Mouse (Mus musculus) forebrain, embryonic 16.5 days (tissue): Measurements from ENCODE around the gene Tcf12. TPM values are rescaled to one million over a fixed set of nuclear protein-coding genes. Genes with fewer than 3 reads are reported as not detected.
A peak's percentile ranks its signal among the peaks of the same experiment; 100 is the strongest.

Experiments used
- ATAC-seq: fragments of 200-750 bp; cut with Nextera tagmentation; 2 replicates; pipeline ENCODE4 v1.8.0; 2017; ENCODE audit warnings: mild to moderate bottlenecking, moderate library complexity
- H3K27ac ChIP-seq: fragments of 300-500 bp; sonication (generic); 2 replicates; pipeline ENCODE4 v1.5.1; 2014; ENCODE audit warnings: low read length, control low read depth
- H3K27me3 ChIP-seq: fragments of 300-500 bp; sonication (generic); replicated peaks from 2 replicates; pipeline ENCODE4 v1.6.1; 2014; ENCODE audit warnings: low read length; ENCODE audit not compliant: control insufficient read depth, insufficient read depth
- H3K36me3 ChIP-seq: fragments of 300-500 bp; sonication (generic); 2 replicates; pipeline ENCODE4 v1.6.1; 2014; ENCODE audit not compliant: control insufficient read depth, insufficient read depth
- H3K4me1 ChIP-seq: fragments of 300-500 bp; sonication (generic); replicated peaks from 2 replicates; pipeline ENCODE4 v1.6.1; 2014; ENCODE audit warnings: low read length; ENCODE audit not compliant: control insufficient read depth, insufficient read depth
- H3K4me2 ChIP-seq: fragments of 300-500 bp; sonication (generic); 2 replicates; pipeline ENCODE4 v1.6.1; 2014; ENCODE audit warnings: mild to moderate bottlenecking, low read length, control low read depth
- H3K4me3 ChIP-seq: fragments of 300-500 bp; sonication (generic); replicated peaks from 2 replicates; pipeline ENCODE4 v1.5.1; 2014; ENCODE audit warnings: mild to moderate bottlenecking, low read length, control low read depth
- H3K9ac ChIP-seq: fragments of 300-500 bp; sonication (generic); replicated peaks from 2 replicates; pipeline ENCODE4 v1.6.1; 2014; ENCODE audit warnings: low read depth, low read length, control low read depth
- H3K9me3 ChIP-seq: fragments of 300-500 bp; sonication (generic); 2 replicates; pipeline ENCODE4 v1.6.1; 2016; ENCODE audit warnings: low read length; ENCODE audit not compliant: control insufficient read depth
- WGBS: fragments of 180-500 bp; shearing (Covaris S2); extraction: QIAGEN DNeasy Blood & Tissue Kit; methylation state at CpG from one replicate; pipeline ENCODE4 v1.1.7; 2014; 5-methylcytosine and 5-hydroxymethylcytosine counted together
- polyA plus RNA-seq: library from polyadenylated mRNA; unstranded; fragments of >200 nt; fragmentation: Nextera tagmentation; extraction: Ambion mirVana; gene quantifications from 2 replicates; pipeline ENCODE4 v1.2.1, GENCODE M21; 2015

Gene Tcf12
- polyA plus RNA-seq, 1 experiment from 2014 or later: 52.0 TPM

DNA sequence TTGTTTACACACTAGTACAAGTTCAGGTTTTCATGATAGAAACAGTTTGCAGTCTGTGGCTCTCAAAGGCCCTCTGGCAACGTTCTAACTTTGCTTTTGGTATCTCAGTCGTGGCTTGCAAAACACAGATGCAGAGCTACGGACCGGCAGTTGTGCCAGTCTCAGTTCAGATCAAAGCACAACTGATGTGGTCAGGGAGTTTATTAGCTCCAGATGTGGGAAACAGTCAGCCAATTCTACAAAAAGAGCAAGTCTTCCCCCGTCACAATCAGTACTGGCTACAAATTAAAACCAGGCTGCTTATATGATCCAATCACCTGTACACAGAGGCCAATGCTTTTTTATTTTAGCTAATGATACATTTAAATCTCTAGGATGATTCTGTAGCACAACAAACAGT lies 223.2 kb downstream of the Tcf12 start:
- Histone ChIP-seq H3K9me3 (no peaks in the 10 kb centered on the region), H3K9ac (no peak overlapping the region), H3K27ac (no peak overlapping the region), H3K36me3 (peaks cover 2% of the 10 kb centered on the region; the same call in 1 of the 2 replicates), H3K4me1 (no peaks in the 10 kb centered on the region), H3K4me3 (no peak overlapping the region), H3K27me3 (no peaks in the 10 kb centered on the region), H3K4me2 (no peak overlapping the region)
- 41% methylated on average over 5 of the region's 5 CpGs for WGBS
- ATAC-seq: no peak

DNA sequence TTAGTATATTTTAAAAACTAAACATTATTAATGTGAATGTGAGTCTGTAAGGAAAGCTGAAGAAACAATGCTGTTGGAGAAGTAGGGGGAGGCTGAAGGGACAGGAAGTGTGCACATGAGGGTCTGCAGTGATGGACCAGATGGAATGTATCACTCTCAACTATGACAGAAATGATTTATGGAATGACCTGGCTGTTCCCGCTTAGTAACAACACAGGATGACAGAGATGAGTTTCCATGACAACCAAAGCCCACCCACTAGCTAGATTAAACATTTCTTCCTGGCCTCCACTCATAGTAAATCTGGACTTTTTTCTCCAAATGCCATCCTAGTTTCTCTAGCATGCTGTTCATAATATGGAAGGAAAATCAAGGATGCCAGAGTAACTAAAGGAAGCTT lies 231.0 kb downstream of the Tcf12 start:
- 4% methylated on average over 1 of the region's 1 CpGs for WGBS
- Histone ChIP-seq H3K27me3 (no peaks in the 10 kb centered on the region), H3K9ac (no peak overlapping the region), H3K9me3 (no peaks in the 10 kb centered on the region), H3K27ac (no peak overlapping the region), H3K4me1 (peaks cover 13% of the 10 kb centered on the region), H3K4me2 (no peak overlapping the region), H3K4me3 (no peak overlapping the region), H3K36me3 (peaks cover 7% of the 10 kb centered on the region)
- ATAC-seq: 0 out of 2 replicates have a peak, but pooled peaks have one; percentile 13

- WGBS: 7% methylated on average over 5 of the region's 5 CpGs
- H3K4me2 ChIP-seq: no peak overlapping the region
- no peak overlapping the region for H3K27ac ChIP-seq
- H3K27me3 ChIP-seq: no peaks in the 10 kb centered on the region
- H3K36me3 ChIP-seq: peaks cover 7% of the 10 kb centered on the region
- ATAC-seq: 0 out of 2 replicates have a peak, but pooled peaks have one; percentile 21
- no peak overlapping the region for H3K9ac ChIP-seq
- peaks cover 13% of the 10 kb centered on the region for H3K4me1 ChIP-seq
- no peaks in the 10 kb centered on the region for H3K9me3 ChIP-seq
- H3K4me3 ChIP-seq: no peak overlapping the region
These were observed 231.7 kb downstream of the Tcf12 start for GRCm38 (mm10) chr9:71879972-71880371.

DNA sequence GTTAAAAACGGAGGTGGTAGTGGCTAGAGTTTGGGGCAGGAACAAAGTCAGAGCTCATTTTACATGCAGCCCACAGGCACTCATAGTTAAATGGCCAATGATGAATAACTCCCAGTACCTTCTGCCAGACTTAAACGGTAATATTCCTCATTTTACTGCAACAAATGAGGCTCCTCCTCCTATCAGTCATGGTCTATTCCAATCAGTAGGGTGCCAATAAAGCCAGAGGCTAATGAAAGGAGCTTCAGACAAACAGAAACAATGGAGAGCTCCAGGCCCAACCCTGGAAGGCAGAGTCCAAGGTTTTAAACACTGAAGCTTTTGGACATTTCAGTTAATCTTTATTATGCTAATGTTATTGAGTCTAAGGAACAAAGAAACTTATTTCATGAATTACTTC lies 232.3 kb downstream of the Tcf12 start:
- Histone ChIP-seq H3K9ac (no peak overlapping the region), H3K9me3 (no peaks in the 10 kb centered on the region), H3K36me3 (peaks cover 7% of the 10 kb centered on the region), H3K4me3 (no peak overlapping the region), H3K4me1 (peaks cover 13% of the 10 kb centered on the region), H3K4me2 (no peak overlapping the region), H3K27ac (no peak overlapping the region), H3K27me3 (no peaks in the 10 kb centered on the region)
- peak; percentile 79 for ATAC-seq
- 6% methylated on average over 2 of the region's 2 CpGs for WGBS

- Histone ChIP-seq H3K4me3 (no peak overlapping the region), H3K27ac (no peak overlapping the region), H3K4me2 (no peak overlapping the region), H3K27me3 (no peaks in the 10 kb centered on the region), H3K4me1 (peaks cover 13% of the 10 kb centered on the region), H3K9me3 (no peaks in the 10 kb centered on the region), H3K9ac (no peak overlapping the region), H3K36me3 (peaks cover 4% of the 10 kb centered on the region)
- 49% methylated on average over 3 of the region's 3 CpGs for WGBS
- no peak for ATAC-seq
These were observed 233.8 kb downstream of the Tcf12 start for GRCm38 (mm10) chr9:71877867-71878266.

- Histone ChIP-seq H3K36me3 (peaks cover 4% of the 10 kb centered on the region), H3K4me3 (no peak overlapping the region), H3K9ac (no peak overlapping the region), H3K27ac (no peak overlapping the region), H3K4me1 (peaks cover 9% of the 10 kb centered on the region), H3K4me2 (no peak overlapping the region), H3K27me3 (no peaks in the 10 kb centered on the region), H3K9me3 (no peaks in the 10 kb centered on the region)
- WGBS: 89% methylated on average over 2 of the region's 2 CpGs
- ATAC-seq: no peak
These were observed 236.9 kb downstream of the Tcf12 start for GRCm38 (mm10) chr9:71874761-71875160.

DNA sequence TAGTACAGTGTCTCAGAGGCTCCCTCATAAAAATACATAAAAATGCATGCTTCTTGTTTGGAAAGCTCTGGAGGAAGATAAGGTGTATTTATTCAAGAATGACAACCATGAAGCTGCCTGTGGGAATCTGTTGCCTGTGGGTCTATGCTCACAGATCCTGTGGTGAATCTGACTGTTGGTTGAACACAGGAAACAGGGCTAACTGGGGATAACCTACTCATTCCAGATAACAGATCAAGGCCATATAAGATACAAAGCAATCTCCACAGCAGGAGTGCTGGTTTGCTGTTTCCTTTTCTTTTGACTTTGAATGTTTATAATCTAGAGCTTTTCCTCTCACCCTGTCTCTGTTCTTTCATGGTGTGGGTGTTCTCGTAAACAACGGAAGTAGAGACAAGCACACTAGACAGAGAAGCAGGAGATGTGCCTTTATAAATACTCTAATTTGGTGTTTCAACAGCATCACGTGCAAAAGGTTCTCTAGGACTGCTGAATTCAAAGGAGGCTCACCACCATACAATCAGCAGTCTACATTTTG lies 237.6 kb downstream of the Tcf12 start:
- no peak overlapping the region for H3K4me3 ChIP-seq
- 85% methylated on average over 3 of the region's 3 CpGs for WGBS
- no peak for ATAC-seq
- H3K4me1 ChIP-seq: peaks cover 6% of the 10 kb centered on the region
- H3K9me3 ChIP-seq: no peaks in the 10 kb centered on the region
- no peak overlapping the region for H3K4me2 ChIP-seq
- H3K27me3 ChIP-seq: no peaks in the 10 kb centered on the region
- H3K27ac ChIP-seq: no peak overlapping the region
- H3K36me3 ChIP-seq: peaks cover 4% of the 10 kb centered on the region
- no peak overlapping the region for H3K9ac ChIP-seq

GRCm38 (mm10) chr9:71863338-71863737 lies 248.3 kb downstream of the Tcf12 start:
- no peak overlapping the region for H3K4me3 ChIP-seq
- no peak overlapping the region for H3K4me2 ChIP-seq
- H3K27ac ChIP-seq: no peak overlapping the region
- peaks cover 6% of the 10 kb centered on the region for H3K36me3 ChIP-seq
- 82% methylated on average over 7 of the region's 7 CpGs for WGBS
- no peak for ATAC-seq
- H3K9me3 ChIP-seq: no peaks in the 10 kb centered on the region
- no peak overlapping the region for H3K9ac ChIP-seq
- H3K4me1 ChIP-seq: no peaks in the 10 kb centered on the region
- H3K27me3 ChIP-seq: no peaks in the 10 kb centered on the region

- Histone ChIP-seq H3K4me1 (no peaks in the 10 kb centered on the region), H3K4me3 (no peak overlapping the region), H3K36me3 (peaks cover 10% of the 10 kb centered on the region; the same call in 1 of the 2 replicates), H3K27me3 (no peaks in the 10 kb centered on the region), H3K27ac (no peak overlapping the region), H3K4me2 (no peak overlapping the region), H3K9me3 (no peaks in the 10 kb centered on the region), H3K9ac (no peak overlapping the region)
- WGBS: 8% methylated on average over 2 of the region's 2 CpGs
- no peak for ATAC-seq
These were observed 250.0 kb downstream of the Tcf12 start for GRCm38 (mm10) chr9:71861629-71862028.

DNA sequence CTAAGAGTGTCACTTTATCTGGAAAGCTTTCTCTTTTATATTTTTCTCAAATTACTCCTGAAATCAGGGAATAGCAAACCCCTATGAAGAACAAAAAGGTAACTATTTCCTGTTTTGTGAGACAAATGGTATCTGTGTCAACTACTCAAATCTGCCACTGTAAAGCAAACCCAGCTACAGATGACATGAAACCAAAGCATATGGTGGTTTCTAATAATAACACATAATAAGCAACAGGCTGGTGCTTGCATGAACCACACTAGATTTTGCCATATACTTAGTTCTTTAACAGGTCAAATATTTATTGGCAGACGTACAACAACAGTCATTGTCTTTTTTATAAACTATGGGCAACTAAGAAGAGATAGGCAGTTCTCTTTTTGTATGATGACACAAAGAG lies 253.7 kb downstream of the Tcf12 start:
- Histone ChIP-seq H3K27me3 (no peaks in the 10 kb centered on the region), H3K4me1 (no peaks in the 10 kb centered on the region), H3K4me3 (no peak overlapping the region), H3K9me3 (no peaks in the 10 kb centered on the region), H3K27ac (no peak overlapping the region), H3K9ac (no peak overlapping the region), H3K4me2 (no peak overlapping the region), H3K36me3 (peaks cover 28% of the 10 kb centered on the region)
- WGBS: 95% methylated on average over 1 of the region's 1 CpGs
- no peak for ATAC-seq
